Mouse (Mus musculus): ENCODE measurements around the gene Uba3.
A peak's percentile ranks its signal among the peaks of the same experiment; 100 is the strongest.

Gene Uba3

GRCm38 (mm10) chr6:97205439-97205885 is at the start of gene Uba3:
TSS of gene Uba3 (minus strand) at chr6:97205647.
- peak; percentile 99 for DNase-seq

GRCm38 (mm10) chr6:97252711-97253221 is 47.3 kb upstream of the Uba3 start, which contains the start of gene Lmod3:
TSS of gene Lmod3 (minus strand) at chr6:97252759.
- DNase-seq, result no peak

- no peak for DNase-seq
Observed at GRCm38 (mm10) chr6:97252086-97252485, 46.6 kb upstream of the Uba3 start.

- DNase-seq, result peak; percentile 18
Observed at GRCm38 (mm10) chr6:97250966-97251365, 45.5 kb upstream of the Uba3 start.

- no peak for DNase-seq
Observed at GRCm38 (mm10) chr6:97245200-97245599, 39.8 kb upstream of the Uba3 start.

GRCm38 (mm10) chr6:97242522-97242921 is 37.1 kb upstream of the Uba3 start:
- DNase-seq, result no peak

- no peak for DNase-seq
Observed at GRCm38 (mm10) chr6:97240092-97240491, 34.6 kb upstream of the Uba3 start.

GRCm38 (mm10) chr6:97239360-97239759 is 33.9 kb upstream of the Uba3 start:
- no peak for DNase-seq

- DNase-seq, result no peak
Observed at GRCm38 (mm10) chr6:97236088-97236487, 30.6 kb upstream of the Uba3 start.

- no peak for DNase-seq
Observed at GRCm38 (mm10) chr6:97234911-97235668, 29.6 kb upstream of the Uba3 start.

- no peak for DNase-seq
Observed at GRCm38 (mm10) chr6:97227067-97227847, 21.8 kb upstream of the Uba3 start.

- DNase-seq, result no peak
Observed at GRCm38 (mm10) chr6:97226083-97226491, 20.6 kb upstream of the Uba3 start.

- DNase-seq, result no peak
Observed at GRCm38 (mm10) chr6:97224505-97224904, 19.1 kb upstream of the Uba3 start.

GRCm38 (mm10) chr6:97223566-97223965 is 18.1 kb upstream of the Uba3 start:
- no peak for DNase-seq

- no peak for DNase-seq
Observed at GRCm38 (mm10) chr6:97222931-97223467, 17.6 kb upstream of the Uba3 start.

- DNase-seq, result no peak
Observed at GRCm38 (mm10) chr6:97222321-97222720, 16.9 kb upstream of the Uba3 start.

GRCm38 (mm10) chr6:97221205-97222025 is 16.0 kb upstream of the Uba3 start:
- DNase-seq, result peak; percentile 15

GRCm38 (mm10) chr6:97220672-97221071 is 15.2 kb upstream of the Uba3 start:
- no peak for DNase-seq

GRCm38 (mm10) chr6:97216154-97216821 is 10.8 kb upstream of the Uba3 start:
- DNase-seq, result no peak

- no peak for DNase-seq
Observed at GRCm38 (mm10) chr6:97211981-97212380, 6.5 kb upstream of the Uba3 start.

GRCm38 (mm10) chr6:97210962-97211601 is 5.6 kb upstream of the Uba3 start:
- DNase-seq, result no peak
